Mouse (Mus musculus) liver, embryonic 13.5 days (tissue): Measurements from ENCODE around the gene Bckdk. TPM values are rescaled to one million over a fixed set of nuclear protein-coding genes. Genes with fewer than 3 reads are reported as not detected.
A peak's percentile ranks its signal among the peaks of the same experiment; 100 is the strongest.

Experiments used
- ATAC-seq: fragments of 200-750 bp; cut with Nextera tagmentation; 2 replicates; pipeline ENCODE4 v1.8.0; 2017; ENCODE audit warnings: low read depth, mild to moderate bottlenecking, moderate number of reproducible peaks, moderate library complexity
- DNase-seq: peaks from one replicate; pipeline ENCODE4 v3.0.0; 2022
- H3K27ac ChIP-seq: fragments of 300-500 bp; sonication (generic); 2 replicates; pipeline ENCODE4 v1.5.1; 2015; ENCODE audit warnings: moderate library complexity, mild to moderate bottlenecking, inconsistent platforms
- H3K27me3 ChIP-seq: fragments of 300-500 bp; sonication (generic); 2 replicates; pipeline ENCODE4 v1.6.1; 2015; ENCODE audit warnings: mild to moderate bottlenecking, inconsistent platforms
- H3K36me3 ChIP-seq: fragments of 300-500 bp; sonication (generic); 2 replicates; pipeline ENCODE4 v1.6.1; 2015; ENCODE audit warnings: mild to moderate bottlenecking, inconsistent platforms
- H3K4me1 ChIP-seq: fragments of 300-500 bp; sonication (generic); replicated peaks from 2 replicates; pipeline ENCODE4 v1.6.1; 2015; ENCODE audit warnings: inconsistent platforms
- H3K4me2 ChIP-seq: fragments of 300-500 bp; sonication (generic); 2 replicates; pipeline ENCODE4 v1.6.1; 2015; ENCODE audit warnings: inconsistent platforms, mild to moderate bottlenecking, moderate library complexity
- H3K4me3 ChIP-seq: fragments of 300-500 bp; sonication (generic); replicated peaks from 2 replicates; pipeline ENCODE4 v1.5.1; 2015; ENCODE audit warnings: mild to moderate bottlenecking, inconsistent platforms
- H3K9ac ChIP-seq: fragments of 300-500 bp; sonication (generic); 2 replicates; pipeline ENCODE4 v1.6.1; 2015; ENCODE audit warnings: mild to moderate bottlenecking, inconsistent platforms
- H3K9me3 ChIP-seq: fragments of 300-500 bp; sonication (generic); replicated peaks from 2 replicates; pipeline ENCODE4 v1.6.1; 2016; ENCODE audit warnings: inconsistent platforms
- WGBS: fragments of 180-500 bp; shearing (Covaris S2); methylation state at CpG from one replicate; pipeline ENCODE4 v1.1.7; 2015; ENCODE audit not compliant: insufficient replicate concordance; 5-methylcytosine and 5-hydroxymethylcytosine counted together
- polyA plus RNA-seq: library from polyadenylated mRNA; unstranded; fragments of >200 nt; fragmentation: Nextera tagmentation; extraction: Ambion mirVana; gene quantifications from 2 replicates; pipeline ENCODE4 v1.2.1, GENCODE M21; 2015

Bckdk gene
- polyA plus RNA-seq, result 64.4 and 70.0 TPM in 2 replicates

DNA sequence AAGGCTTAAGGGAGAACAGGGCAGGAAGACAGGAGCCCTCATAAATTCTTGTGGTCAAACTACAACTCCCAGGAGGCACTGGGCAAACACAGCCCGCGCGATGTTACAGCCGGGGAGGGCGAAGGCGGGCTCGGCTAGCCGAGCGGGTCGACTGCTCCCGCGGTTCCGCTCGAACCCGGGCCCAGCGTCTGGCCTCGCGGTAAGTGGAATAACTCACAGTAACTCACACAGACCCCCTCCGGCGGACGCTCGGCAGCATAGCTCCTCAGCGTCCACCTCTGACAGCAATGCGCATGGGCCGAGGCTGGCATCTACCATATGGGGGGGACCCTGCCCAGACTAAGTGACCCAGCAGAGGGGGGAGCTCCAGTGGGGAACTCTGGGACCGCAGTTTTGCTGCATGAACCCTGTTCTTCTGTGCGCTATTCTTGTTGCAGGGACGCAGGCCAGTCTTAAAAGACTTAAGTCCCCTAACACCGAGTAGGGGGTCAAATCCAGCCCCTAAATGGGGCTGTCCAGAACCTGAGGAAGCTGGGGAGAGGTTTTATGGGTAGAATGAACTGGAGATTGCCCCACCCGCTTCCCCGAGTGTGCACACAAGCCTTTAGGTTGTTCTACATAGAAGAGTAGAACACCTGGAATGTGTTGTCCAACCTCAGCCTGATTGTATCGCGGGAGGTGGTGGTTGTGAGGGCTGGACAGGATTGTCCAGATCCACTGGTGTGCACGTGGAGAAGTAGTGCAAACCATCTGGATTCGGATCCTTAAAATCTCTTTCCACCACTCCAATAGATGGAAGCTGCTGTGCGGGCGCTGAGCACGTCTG lies at the start of gene Bckdk:
TSS of gene Bckdk (plus strand) at position 112 of the 826 bp plus-strand sequence.
- Histone ChIP-seq H3K36me3 (peaks cover 43% of the 10 kb centered on the region), H3K4me3 (peak within 1 kb of the TSS; percentile 81), H3K4me2 (peak within 1 kb of the TSS; percentile 86), H3K27me3 (no peaks in the 10 kb centered on the region), H3K27ac (peak within 1 kb of the TSS; percentile 83), H3K4me1 (peaks cover 54% of the 10 kb centered on the region), H3K9ac (peak within 1 kb of the TSS; percentile 94), H3K9me3 (no peaks in the 10 kb centered on the region)
- ATAC-seq, result peak; percentile 86
- WGBS, result 9% methylated on average over 38 of the region's 38 CpGs
- DNase-seq, result peak; percentile 69

DNA sequence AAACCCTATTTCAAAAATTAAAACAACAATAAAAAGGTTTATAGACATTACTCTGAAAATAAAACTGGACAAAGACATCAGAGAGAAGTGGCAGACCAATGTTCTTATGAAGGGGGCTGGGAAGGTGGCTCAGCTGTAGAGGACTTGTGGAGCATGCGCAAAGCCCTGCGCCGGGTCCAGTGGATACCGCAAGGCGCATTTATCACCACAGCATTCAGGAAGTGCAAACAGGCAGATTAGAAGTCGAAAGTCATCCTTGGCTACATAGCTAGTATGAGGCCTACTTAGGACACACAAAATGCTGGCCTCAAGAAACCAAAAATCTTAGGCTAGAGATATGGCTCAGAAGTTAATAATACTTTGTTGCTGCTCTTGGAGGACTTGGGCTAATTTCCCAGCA lies 45.6 kb upstream of the Bckdk start:
- ATAC-seq (peak; percentile 68), DNase-seq (peak; percentile 23)
- Histone ChIP-seq H3K9me3 (no peaks in the 10 kb centered on the region), H3K9ac (no peak overlapping the region), H3K27ac (no peak overlapping the region), H3K4me2 (no peak overlapping the region), H3K4me1 (peaks cover 8% of the 10 kb centered on the region), H3K27me3 (no peaks in the 10 kb centered on the region), H3K36me3 (no peaks in the 10 kb centered on the region), H3K4me3 (no peak overlapping the region)
- WGBS, result 27% methylated on average over 6 of the region's 6 CpGs

- 84% methylated on average over 12 of the region's 12 CpGs for WGBS
Measured at GRCm38 (mm10) chr7:127866434-127866833, 37.4 kb upstream of the Bckdk start.

GRCm38 (mm10) chr7:127867641-127868040 lies 36.2 kb upstream of the Bckdk start:
- Histone ChIP-seq H3K36me3 (peaks cover 62% of the 10 kb centered on the region), H3K27ac (no peak overlapping the region), H3K27me3 (no peaks in the 10 kb centered on the region), H3K4me3 (no peak overlapping the region), H3K9me3 (no peaks in the 10 kb centered on the region), H3K9ac (no peak overlapping the region), H3K4me2 (no peak overlapping the region), H3K4me1 (peaks cover 24% of the 10 kb centered on the region)
- WGBS, result 94% methylated on average over 18 of the region's 18 CpGs
- ATAC-seq (no peak), DNase-seq (no peak)

More at GRCm38 (mm10) chr7:127866434-127866833, 37.4 kb upstream of the Bckdk start:
- peaks cover 56% of the 10 kb centered on the region for H3K36me3 ChIP-seq
- H3K4me3 ChIP-seq, result no peak overlapping the region
- ATAC-seq (no peak), DNase-seq (no peak)
- H3K9ac ChIP-seq, result no peak overlapping the region
- no peak overlapping the region for H3K4me2 ChIP-seq
- peaks cover 16% of the 10 kb centered on the region for H3K4me1 ChIP-seq
- no peak overlapping the region for H3K27ac ChIP-seq
- no peaks in the 10 kb centered on the region for H3K9me3 ChIP-seq
- H3K27me3 ChIP-seq, result no peaks in the 10 kb centered on the region

GRCm38 (mm10) chr7:127869149-127869810 lies 34.6 kb upstream of the Bckdk start:
- H3K36me3 ChIP-seq, result peaks cover 68% of the 10 kb centered on the region
- 76% methylated on average over 3 of the region's 3 CpGs for WGBS
- ATAC-seq, result no peak

DNA sequence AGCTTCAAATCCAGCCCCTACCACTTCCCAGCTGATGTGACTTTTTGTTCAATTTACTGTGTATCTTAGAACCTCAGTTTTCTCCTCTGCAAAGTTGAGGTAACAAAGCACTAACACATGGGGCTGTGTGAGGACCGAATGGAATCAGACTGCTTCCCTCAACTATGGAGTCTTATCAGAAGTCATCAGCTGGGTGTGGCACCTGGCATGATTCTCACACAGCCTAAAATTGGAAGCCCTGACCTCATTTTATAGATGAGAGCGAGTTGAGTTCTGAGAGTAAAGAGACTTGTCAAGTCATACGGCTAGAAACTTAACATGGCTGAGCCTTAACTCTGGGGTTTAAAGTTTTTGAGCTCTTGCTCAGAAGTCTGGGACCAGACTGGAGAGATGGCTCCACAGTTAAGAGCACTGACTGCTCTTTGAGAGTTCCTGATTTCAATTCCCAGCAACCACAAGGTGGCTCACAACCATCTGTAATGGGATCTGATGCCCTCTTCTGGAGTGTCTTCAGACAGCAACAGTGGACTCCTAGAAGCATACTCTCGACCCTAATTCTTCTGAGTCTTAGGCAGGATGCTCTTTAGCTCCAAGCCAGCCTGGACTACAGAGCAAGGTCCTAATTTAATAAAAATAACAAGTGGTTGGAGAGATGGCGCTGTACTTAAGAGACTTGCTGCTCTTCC lies 33.6 kb upstream of the Bckdk start:
- WGBS, result 58% methylated on average over 5 of the region's 5 CpGs
- Histone ChIP-seq H3K9me3 (no peaks in the 10 kb centered on the region), H3K4me3 (no peak overlapping the region), H3K4me2 (no peak overlapping the region), H3K4me1 (peaks cover 48% of the 10 kb centered on the region), H3K27ac (no peak overlapping the region), H3K9ac (no peak overlapping the region), H3K36me3 (peaks cover 60% of the 10 kb centered on the region), H3K27me3 (no peaks in the 10 kb centered on the region)
- no peak for DNase-seq
- ATAC-seq, result no peak

More at GRCm38 (mm10) chr7:127869149-127869810, 34.6 kb upstream of the Bckdk start:
- peaks cover 38% of the 10 kb centered on the region for H3K4me1 ChIP-seq
- H3K9ac ChIP-seq, result no peak overlapping the region
- no peak for DNase-seq
- no peaks in the 10 kb centered on the region for H3K9me3 ChIP-seq
- H3K4me3 ChIP-seq, result no peak overlapping the region
- no peak overlapping the region for H3K27ac ChIP-seq
- H3K27me3 ChIP-seq, result no peaks in the 10 kb centered on the region
- no peak overlapping the region for H3K4me2 ChIP-seq

- peak overlapping the region; percentile 98 for H3K9ac ChIP-seq
- peaks cover 20% of the 10 kb centered on the region for H3K9me3 ChIP-seq
- DNase-seq (no peak), ATAC-seq (peak; percentile 21)
- peaks cover 50% of the 10 kb centered on the region for H3K4me1 ChIP-seq
- H3K27ac ChIP-seq, result peak overlapping the region; percentile 96
- H3K27me3 ChIP-seq, result no peaks in the 10 kb centered on the region
- H3K36me3 ChIP-seq, result peaks cover 51% of the 10 kb centered on the region
- H3K4me2 ChIP-seq, result peak overlapping the region; percentile 87
- WGBS, result 4% methylated on average over 20 of the region's 20 CpGs
- peak overlapping the region; percentile 93 for H3K4me3 ChIP-seq
Measured at GRCm38 (mm10) chr7:127874812-127875626, 28.9 kb upstream of the Bckdk start.

DNA sequence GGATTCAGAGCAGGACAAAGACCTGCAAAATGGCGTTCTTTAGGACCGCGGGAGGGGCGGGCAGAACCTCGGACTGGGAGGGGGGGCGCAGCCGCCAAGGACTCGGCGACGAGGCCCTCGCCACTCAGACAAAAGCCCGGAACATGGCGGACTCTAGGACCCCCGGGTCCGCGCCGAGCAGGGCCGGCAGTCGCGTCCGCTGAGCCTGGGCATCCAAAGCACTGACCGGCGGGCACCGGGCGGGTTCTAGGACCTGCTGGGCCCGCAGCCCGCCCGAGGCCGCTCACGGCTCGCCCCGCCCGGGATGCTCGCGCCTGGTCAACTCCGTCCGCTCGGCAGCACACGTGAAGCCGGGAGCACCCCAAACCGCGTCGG lies 28.3 kb upstream of the Bckdk start:
- H3K4me1 ChIP-seq, result peaks cover 44% of the 10 kb centered on the region
- H3K27ac ChIP-seq, result peak overlapping the region; percentile 96
- WGBS, result 2% methylated on average over 43 of the region's 43 CpGs
- H3K9ac ChIP-seq, result peak overlapping the region; percentile 98
- peaks cover 26% of the 10 kb centered on the region for H3K9me3 ChIP-seq
- peak overlapping the region; percentile 87 for H3K4me2 ChIP-seq
- H3K27me3 ChIP-seq, result no peaks in the 10 kb centered on the region
- DNase-seq (peak; percentile 81), ATAC-seq (peak; percentile 74)
- peaks cover 52% of the 10 kb centered on the region for H3K36me3 ChIP-seq
- peak overlapping the region; percentile 93 for H3K4me3 ChIP-seq

DNA sequence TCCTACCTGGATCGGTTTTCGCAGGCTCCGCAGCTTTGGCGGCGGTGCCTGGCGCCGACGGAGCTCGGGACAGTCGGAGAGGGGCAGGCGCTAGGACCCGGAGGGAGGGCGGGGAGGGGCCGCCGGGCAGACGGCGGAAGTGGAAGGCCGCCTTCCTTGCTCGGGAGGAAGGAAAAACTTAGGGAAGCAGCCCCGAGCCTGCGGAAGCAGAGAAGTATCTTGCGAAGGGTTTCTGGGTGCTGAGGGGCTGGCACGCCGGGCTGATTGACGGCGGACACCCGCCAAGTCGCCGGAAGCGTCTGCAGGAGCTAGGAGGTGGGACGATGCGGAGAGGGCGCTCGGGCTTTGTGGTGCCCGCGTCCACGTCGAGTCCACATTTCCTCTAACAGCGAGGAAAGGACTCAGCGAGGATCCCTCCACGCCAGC lies 27.8 kb upstream of the Bckdk start, which contains the start of gene Zfp646:
TSS of gene Zfp646 (plus strand) at position 181 of the 426 bp plus-strand sequence.
- Histone ChIP-seq H3K27me3 (no peaks in the 10 kb centered on the region), H3K4me2 (peak within 1 kb of the TSS; percentile 87), H3K4me3 (peak within 1 kb of the TSS; percentile 93), H3K4me1 (peaks cover 42% of the 10 kb centered on the region), H3K27ac (peak within 1 kb of the TSS; percentile 96), H3K9ac (peak within 1 kb of the TSS; percentile 98), H3K36me3 (peaks cover 54% of the 10 kb centered on the region), H3K9me3 (peaks cover 30% of the 10 kb centered on the region)
- DNase-seq (peak; percentile 74), ATAC-seq (peak; percentile 81)
- under 1% methylated on average over 41 of the region's 41 CpGs for WGBS

DNA sequence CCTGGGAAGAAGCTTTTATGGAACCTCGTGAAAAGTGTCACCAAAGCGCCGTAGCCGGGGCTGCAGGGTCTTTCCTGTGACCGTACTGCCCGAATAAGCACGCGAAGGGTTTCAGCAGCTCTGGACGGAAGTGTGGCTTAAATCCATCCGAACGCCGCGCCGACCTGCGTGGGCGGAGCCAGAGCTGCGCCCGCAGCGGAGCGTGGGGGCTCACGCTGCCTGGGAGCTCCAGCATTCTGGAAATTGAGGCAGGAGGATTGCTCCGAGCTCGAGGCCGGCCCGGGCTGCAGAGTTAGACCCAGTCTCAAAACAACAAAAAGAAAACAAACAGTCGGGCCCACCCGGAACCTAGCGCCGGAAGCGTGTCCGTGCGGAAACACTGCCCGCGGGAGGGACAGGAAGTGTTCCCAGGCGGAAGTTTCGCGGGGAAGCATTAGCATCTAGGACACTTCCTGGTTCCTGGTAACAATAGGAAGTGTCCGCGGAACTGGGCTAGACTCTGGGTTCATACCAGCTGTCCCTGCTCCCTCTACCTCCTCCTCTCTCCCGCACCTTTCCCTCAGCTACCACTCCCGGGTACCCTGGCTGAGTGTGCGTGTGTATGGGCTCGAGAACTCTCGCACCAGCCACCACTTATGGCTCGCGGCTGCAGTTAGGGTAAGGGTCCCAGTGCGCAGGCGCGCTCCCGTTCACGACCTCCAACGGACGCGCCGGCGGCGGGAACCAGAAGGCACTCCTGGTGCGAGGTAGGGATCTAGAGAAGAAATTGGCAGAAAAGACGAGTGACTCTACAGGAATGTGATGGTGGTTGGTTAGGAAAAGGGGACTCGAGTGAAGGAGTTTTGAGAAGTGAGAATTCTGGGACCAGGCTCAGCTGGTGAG lies 27.2 kb upstream of the Bckdk start, which contains the start of gene Zfp668:
TSS of gene Zfp668 (minus strand) at position 362 of the 882 bp plus-strand sequence.
- under 1% methylated on average over 60 of the region's 60 CpGs for WGBS
- H3K9me3 ChIP-seq, result peaks cover 37% of the 10 kb centered on the region
- H3K9ac ChIP-seq, result peak within 1 kb of the TSS; percentile 98
- peaks cover 54% of the 10 kb centered on the region for H3K36me3 ChIP-seq
- peaks cover 40% of the 10 kb centered on the region for H3K4me1 ChIP-seq
- H3K27me3 ChIP-seq, result no peaks in the 10 kb centered on the region
- ATAC-seq (peak; percentile 76), DNase-seq (peak; percentile 84)
- peak within 1 kb of the TSS; percentile 87 for H3K4me2 ChIP-seq
- H3K4me3 ChIP-seq, result peak within 1 kb of the TSS; percentile 93
- peak within 1 kb of the TSS; percentile 96 for H3K27ac ChIP-seq
